Mouse (Mus musculus) megakaryocyte, embryonic 14.5 days (primary cell): ENCODE measurements around the gene Surf4.

Experiments used
- FLI1 ChIP-seq: IDR thresholded peaks from 2 replicates; pipeline ENCODE4 v1.6.1; 2012; ENCODE audit warnings: low read length, inconsistent platforms, mixed read lengths
- GATA1 ChIP-seq: IDR thresholded peaks from 3 replicates; pipeline ENCODE4 v1.6.1; 2012; ENCODE audit warnings: mixed read lengths, low read length, inconsistent platforms, borderline replicate concordance

DNA sequence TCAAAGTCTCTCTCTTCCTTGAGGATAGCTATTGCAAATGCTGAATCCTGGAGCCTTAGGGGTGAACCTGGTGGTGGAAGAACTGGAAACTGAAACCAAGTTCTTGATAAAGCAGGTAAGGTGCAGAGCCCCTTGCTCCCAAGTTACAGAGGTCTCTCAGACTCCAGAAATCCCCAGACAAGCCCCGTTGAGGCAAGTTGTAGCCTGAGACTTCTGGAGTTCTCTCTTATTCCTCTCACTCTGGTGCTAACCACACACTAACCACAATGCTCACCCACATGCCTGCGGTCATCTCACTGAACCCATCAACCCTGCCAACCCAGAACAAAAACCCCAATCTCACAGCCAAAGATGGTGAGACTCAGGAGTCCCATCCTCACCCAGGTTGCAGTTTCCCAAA lies 1.6 kb upstream of the Surf4 start:
- TF ChIP-seq GATA1 = no peak
- TF ChIP-seq FLI1 = no peak
